Mouse (Mus musculus) adrenal gland, adult 8-10 months (tissue): ENCODE results near the gene Rufy2. TPM values are rescaled to one million over a fixed set of nuclear protein-coding genes. Genes with fewer than 3 reads are reported as not detected.

Experiments
- DNase-seq: peaks from one replicate; pipeline ENCODE4 v3.0.0; 2022
- total RNA-seq, 4 experiments: library from RNA; stranded (reverse); gene quantifications; 2 replicates each; pipeline ENCODE4 v1.2.4; 2022

Gene Rufy2
- total RNA-seq, 4 experiments from 2014 or later, result 17.3 to 39.9 (median 27.8) TPM

GRCm38 (mm10) chr10:63021702-63022101, 41.7 kb downstream of the Rufy2 start:
- DNase-seq, result no peak

GRCm38 (mm10) chr10:63022541-63023120, 42.6 kb downstream of the Rufy2 start:
- DNase-seq, result no peak

- DNase-seq, result peak; percentile 60
Measured at GRCm38 (mm10) chr10:63023121-63023748, 43.2 kb downstream of the Rufy2 start.

GRCm38 (mm10) chr10:63023749-63024579, 43.9 kb downstream of the Rufy2 start, which contains the start of the genes Hnrnph3 and Pbld2:
Gene Hnrnph3 (minus strand): TSS chr10:63024217.
Gene Pbld2 (plus strand): TSS chr10:63024315.
- peak; percentile 98 for DNase-seq

- peak; percentile 69 for DNase-seq
Measured at GRCm38 (mm10) chr10:63024580-63024910, 44.5 kb downstream of the Rufy2 start.

- no peak for DNase-seq
Measured at GRCm38 (mm10) chr10:63025016-63025415, 45.0 kb downstream of the Rufy2 start.

GRCm38 (mm10) chr10:63025491-63026011, 45.5 kb downstream of the Rufy2 start:
- no peak for DNase-seq

GRCm38 (mm10) chr10:63026156-63026794, 46.3 kb downstream of the Rufy2 start:
- DNase-seq, result no peak

- no peak for DNase-seq
Measured at GRCm38 (mm10) chr10:63026795-63027160, 46.8 kb downstream of the Rufy2 start.

- peak; percentile 55 for DNase-seq
Measured at GRCm38 (mm10) chr10:63027376-63028161, 47.5 kb downstream of the Rufy2 start.

- no peak for DNase-seq
Measured at GRCm38 (mm10) chr10:63028396-63028795, 48.4 kb downstream of the Rufy2 start.

- DNase-seq, result no peak
Measured at GRCm38 (mm10) chr10:63032267-63032666, 52.2 kb downstream of the Rufy2 start.

GRCm38 (mm10) chr10:63032956-63033355, 52.9 kb downstream of the Rufy2 start:
- no peak for DNase-seq

- no peak for DNase-seq
Measured at GRCm38 (mm10) chr10:63038571-63039320, 58.7 kb downstream of the Rufy2 start.

GRCm38 (mm10) chr10:63039867-63040628, 60.0 kb downstream of the Rufy2 start:
- no peak for DNase-seq

GRCm38 (mm10) chr10:63043154-63043553, 63.1 kb downstream of the Rufy2 start:
- DNase-seq, result no peak

GRCm38 (mm10) chr10:63047751-63048150, 67.7 kb downstream of the Rufy2 start:
- DNase-seq, result no peak

GRCm38 (mm10) chr10:63049106-63049505, 69.1 kb downstream of the Rufy2 start:
- DNase-seq, result no peak

- no peak for DNase-seq
Measured at GRCm38 (mm10) chr10:63051267-63051666, 71.2 kb downstream of the Rufy2 start.

- no peak for DNase-seq
Measured at GRCm38 (mm10) chr10:63052011-63052410, 72.0 kb downstream of the Rufy2 start.
